Mouse (Mus musculus) adrenal gland, postnatal 0 days (tissue): ENCODE results near the gene Gm3642. TPM values are rescaled to one million over a fixed set of nuclear protein-coding genes. Genes with fewer than 3 reads are reported as not detected.

Experiments
- polyA plus RNA-seq: library from polyadenylated mRNA; unstranded; fragments of >200 nt; fragmentation: Nextera tagmentation; extraction: Ambion mirVana; gene quantifications from 2 replicates; pipeline ENCODE4 v1.2.1, GENCODE M21; 2015

Gm3642 gene
- polyA plus RNA-seq: not detected in 2 replicates

GRCm38 (mm10) chr14:6840211-6840610 lies at the start of gene Gm3642:
Gene Gm3642, minus strand, starts transcription at chr14:6840311.

GRCm38 (mm10) chr14:6889521-6890012 lies 49.5 kb upstream of the Gm3642 start, which contains the start of gene Gm3667:
Gene Gm3667, minus strand, starts transcription at chr14:6889962.

Other genes starting within 250 kb of the Gm3642 start
- gene Gm3629, start 249.7 kb downstream of the Gm3642 start, polyA plus RNA-seq: 0.08 and 0.28 TPM in 2 replicates
- gene Gm3460, start 217.9 kb downstream of the Gm3642 start, polyA plus RNA-seq: not detected in 2 replicates
- not detected in 2 replicates for gene Gm10251, start 156.1 kb downstream of the Gm3642 start, polyA plus RNA-seq
- 0.08 TPM in 1 of 2 replicates, not detected in the other for gene Gm8050, start 120.1 kb downstream of the Gm3642 start, polyA plus RNA-seq
- 0.94 and 1.7 TPM in 2 replicates for gene Gm3636, start 98.0 kb downstream of the Gm3642 start, polyA plus RNA-seq
- gene Gm8362, start 65.9 kb downstream of the Gm3642 start, polyA plus RNA-seq: not detected in 2 replicates
- 0.22 and 0.65 TPM in 2 replicates for gene Gm3667, start 49.7 kb upstream of the Gm3642 start, polyA plus RNA-seq
- not detected in 2 replicates for gene Gm6356, start 133.5 kb upstream of the Gm3642 start, polyA plus RNA-seq
- gene Gm10406, start 187.1 kb upstream of the Gm3642 start, polyA plus RNA-seq: 0.14 and 0.54 TPM in 2 replicates
- gene Gm3685, start 204.7 kb upstream of the Gm3642 start, polyA plus RNA-seq: not detected in 2 replicates